Mouse (Mus musculus): Measurements from ENCODE around the gene Tanc2.

Tanc2 gene

GRCm38 (mm10) chr11:105643995-105644394 lies 54.2 kb downstream of the Tanc2 start:
- DNase-seq (ENCODE audit: extremely low read depth, low read depth): peak; percentile 6

GRCm38 (mm10) chr11:105648026-105648425 lies 58.2 kb downstream of the Tanc2 start:
- no peak for DNase-seq (ENCODE audit: extremely low read depth, low read depth)

- DNase-seq (ENCODE audit: extremely low read depth, low read depth): no peak
Observed at GRCm38 (mm10) chr11:105654616-105655015, 64.8 kb downstream of the Tanc2 start.

GRCm38 (mm10) chr11:105655335-105655734 lies 65.5 kb downstream of the Tanc2 start:
- no peak for DNase-seq (ENCODE audit: extremely low read depth, low read depth)

- DNase-seq (ENCODE audit: extremely low read depth, low read depth): no peak
Observed at GRCm38 (mm10) chr11:105667879-105668278, 78.1 kb downstream of the Tanc2 start.

- DNase-seq (ENCODE audit: extremely low read depth, low read depth): no peak
Observed at GRCm38 (mm10) chr11:105678996-105679395, 89.2 kb downstream of the Tanc2 start.

GRCm38 (mm10) chr11:105684747-105685146 lies 95.0 kb downstream of the Tanc2 start:
- DNase-seq (ENCODE audit: extremely low read depth, low read depth): no peak

GRCm38 (mm10) chr11:105700528-105700927 lies 110.7 kb downstream of the Tanc2 start:
- no peak for DNase-seq (ENCODE audit: extremely low read depth, low read depth)

GRCm38 (mm10) chr11:105719660-105720059 lies 129.9 kb downstream of the Tanc2 start:
- DNase-seq (ENCODE audit: extremely low read depth, low read depth): no peak

GRCm38 (mm10) chr11:105731541-105731940 lies 141.8 kb downstream of the Tanc2 start:
- no peak for DNase-seq (ENCODE audit: extremely low read depth, low read depth)

- no peak for DNase-seq (ENCODE audit: extremely low read depth, low read depth)
Observed at GRCm38 (mm10) chr11:105731989-105732531, 142.3 kb downstream of the Tanc2 start.

GRCm38 (mm10) chr11:105743171-105743570 lies 153.4 kb downstream of the Tanc2 start:
- no peak for DNase-seq (ENCODE audit: extremely low read depth, low read depth)

GRCm38 (mm10) chr11:105749297-105750071 lies 159.7 kb downstream of the Tanc2 start:
- DNase-seq (ENCODE audit: extremely low read depth, low read depth): no peak

GRCm38 (mm10) chr11:105758561-105759203 lies 168.9 kb downstream of the Tanc2 start:
- no peak for DNase-seq (ENCODE audit: extremely low read depth, low read depth)

- DNase-seq (ENCODE audit: extremely low read depth, low read depth): no peak
Observed at GRCm38 (mm10) chr11:105759413-105759812, 169.6 kb downstream of the Tanc2 start.

GRCm38 (mm10) chr11:105760346-105760745 lies 170.6 kb downstream of the Tanc2 start:
- no peak for DNase-seq (ENCODE audit: extremely low read depth, low read depth)

- DNase-seq (ENCODE audit: extremely low read depth, low read depth): no peak
Observed at GRCm38 (mm10) chr11:105777802-105778201, 188.0 kb downstream of the Tanc2 start.

- DNase-seq (ENCODE audit: extremely low read depth, low read depth): no peak
Observed at GRCm38 (mm10) chr11:105792501-105792900, 202.7 kb downstream of the Tanc2 start.

GRCm38 (mm10) chr11:105803686-105804085 lies 213.9 kb downstream of the Tanc2 start:
- no peak for DNase-seq (ENCODE audit: extremely low read depth, low read depth)

- DNase-seq (ENCODE audit: extremely low read depth, low read depth): no peak
Observed at GRCm38 (mm10) chr11:105804776-105805175, 215.0 kb downstream of the Tanc2 start.

GRCm38 (mm10) chr11:105807103-105807502 lies 217.3 kb downstream of the Tanc2 start:
- no peak for DNase-seq (ENCODE audit: extremely low read depth, low read depth)

- DNase-seq (ENCODE audit: extremely low read depth, low read depth): no peak
Observed at GRCm38 (mm10) chr11:105823246-105823645, 233.5 kb downstream of the Tanc2 start.

GRCm38 (mm10) chr11:105823759-105824158 lies 234.0 kb downstream of the Tanc2 start:
- no peak for DNase-seq (ENCODE audit: extremely low read depth, low read depth)
